Mouse (Mus musculus) neural tube, embryonic 14.5 days (tissue): ENCODE data around the gene Defa31. TPM values are rescaled to one million over a fixed set of nuclear protein-coding genes. Genes with fewer than 3 reads are reported as not detected.
"Not testable (repeated sequence)": the region's sequence is repeated elsewhere in the genome, so short reads cannot be mapped to it uniquely, and the experiment has no call there.

Experiments used
- ATAC-seq: fragments of 200-750 bp; cut with Nextera tagmentation; 2 replicates; pipeline ENCODE4 v1.8.0; 2017; ENCODE audit warnings: low read depth, mild to moderate bottlenecking, moderate TSS enrichment, moderate library complexity
- H3K27ac ChIP-seq: fragments of 300-500 bp; sonication (generic); 2 replicates; pipeline ENCODE4 v1.5.1; 2014; ENCODE audit warnings: low read depth, mild to moderate bottlenecking, control low read depth, low read length, moderate library complexity, mixed read lengths
- H3K27me3 ChIP-seq: fragments of 300-500 bp; sonication (generic); 2 replicates; pipeline ENCODE4 v1.6.1; 2014; ENCODE audit warnings: low read length; ENCODE audit not compliant: control insufficient read depth, insufficient read depth
- H3K36me3 ChIP-seq: fragments of 300-500 bp; sonication (generic); 2 replicates; pipeline ENCODE4 v1.6.1; 2014; ENCODE audit warnings: low read length, mixed read lengths; ENCODE audit not compliant: control insufficient read depth, insufficient read depth
- H3K4me1 ChIP-seq: fragments of 300-500 bp; sonication (generic); 2 replicates; pipeline ENCODE4 v1.6.1; 2014; ENCODE audit warnings: low read length; ENCODE audit not compliant: control insufficient read depth, insufficient read depth
- H3K4me2 ChIP-seq: fragments of 300-500 bp; sonication (generic); 2 replicates; pipeline ENCODE4 v1.6.1; 2014; ENCODE audit warnings: mild to moderate bottlenecking, low read depth, low read length, control low read depth
- H3K4me3 ChIP-seq: fragments of 300-500 bp; sonication (generic); 2 replicates; pipeline ENCODE4 v1.5.1; 2014; ENCODE audit warnings: low read depth, low read length, control low read depth, mixed read lengths
- H3K9ac ChIP-seq: fragments of 300-500 bp; sonication (generic); replicated peaks from 2 replicates; pipeline ENCODE4 v1.6.1; 2014; ENCODE audit warnings: low read depth, mild to moderate bottlenecking, control low read depth, low read length, mixed read lengths
- H3K9me3 ChIP-seq: fragments of 300-500 bp; sonication (generic); 2 replicates; pipeline ENCODE4 v1.6.1; 2016; ENCODE audit warnings: low read length; ENCODE audit not compliant: control insufficient read depth
- WGBS: fragments of 180-500 bp; shearing (Covaris S2); extraction: QIAGEN DNeasy Blood & Tissue Kit; methylation state at CpG from one replicate; pipeline ENCODE4 v1.1.7; 2014; 5-methylcytosine and 5-hydroxymethylcytosine counted together
- polyA plus RNA-seq: library from polyadenylated mRNA; unstranded; fragments of >200 nt; fragmentation: Nextera tagmentation; extraction: Ambion mirVana; gene quantifications from 2 replicates; pipeline ENCODE4 v1.2.1, GENCODE M21; 2014

The Defa31 gene
- not detected in 2 replicates for polyA plus RNA-seq

- no CpG with 5 or more reads among the region's 1 CpGs for WGBS
- not testable (repeated sequence) for H3K9ac ChIP-seq
These were observed at the start of gene Defa31 for GRCm38 (mm10) chr8:21191314-21191713. Gene Defa31, plus strand, starts transcription at chr8:21191614.

GRCm38 (mm10) chr8:21161977-21162376 lies 29.4 kb upstream of the Defa31 start, which contains the start of gene Defa22:
Gene Defa22, plus strand, starts transcription at chr8:21162277.
- H3K4me1 ChIP-seq, H3K4me3 ChIP-seq, H3K27ac ChIP-seq, H3K36me3 ChIP-seq, H3K9me3 ChIP-seq, H3K9ac ChIP-seq, H3K4me2 ChIP-seq, ATAC-seq, H3K27me3 ChIP-seq: not testable (repeated sequence)
- no CpG with 5 or more reads among the region's 1 CpGs for WGBS

More at GRCm38 (mm10) chr8:21191314-21191713, at the start of gene Defa31:
- not testable (repeated sequence) for H3K4me1 ChIP-seq, H3K4me2 ChIP-seq, H3K36me3 ChIP-seq, ATAC-seq, H3K9me3 ChIP-seq, H3K27me3 ChIP-seq, H3K27ac ChIP-seq, H3K4me3 ChIP-seq

DNA sequence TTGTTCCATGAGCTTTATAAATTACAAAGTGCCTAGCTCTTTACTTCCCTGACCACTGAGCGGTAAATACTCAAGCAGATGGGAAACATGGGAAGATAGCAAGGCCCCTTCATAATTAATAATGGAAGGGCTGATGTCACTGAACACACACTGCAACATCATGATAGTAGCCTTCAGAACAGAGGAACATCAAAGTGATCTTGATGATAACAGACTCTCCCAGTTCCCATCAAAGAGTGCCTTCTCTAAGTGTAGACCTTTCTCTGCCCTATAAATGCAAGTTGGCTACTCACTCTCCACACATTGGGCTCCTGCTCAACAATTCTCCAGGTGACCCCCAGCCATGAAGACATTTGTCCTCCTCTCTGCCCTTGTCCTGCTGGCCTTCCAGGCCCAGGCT lies 9.8 kb downstream of the Defa31 start, which contains the start of gene Gm15293:
Gene Gm15293, plus strand, starts transcription at position 301 of the 400 bp plus-strand sequence.
- not testable (repeated sequence) for H3K4me3 ChIP-seq, H3K9ac ChIP-seq, ATAC-seq, H3K9me3 ChIP-seq, H3K36me3 ChIP-seq, H3K27ac ChIP-seq, H3K4me2 ChIP-seq, H3K27me3 ChIP-seq, H3K4me1 ChIP-seq
- no CpG with 5 or more reads among the region's 1 CpGs for WGBS

Other genes starting within 250 kb of the Defa31 start
- not detected in 2 replicates for gene AY761185, start 246.9 kb upstream of the Defa31 start, polyA plus RNA-seq
- not detected in 2 replicates for gene Defa21, start 166.1 kb upstream of the Defa31 start, polyA plus RNA-seq
- not detected in 2 replicates for gene Defa23, start 136.6 kb upstream of the Defa31 start, polyA plus RNA-seq
- not detected in 2 replicates for gene Defa35, start 126.6 kb upstream of the Defa31 start, polyA plus RNA-seq
- gene Defa25, start 107.2 kb upstream of the Defa31 start, polyA plus RNA-seq: not detected in 2 replicates
- not detected in 2 replicates for gene Gm14851, start 95.6 kb upstream of the Defa31 start, polyA plus RNA-seq
- gene Defa30, start 57.0 kb upstream of the Defa31 start, polyA plus RNA-seq: not detected in 2 replicates
- not detected in 2 replicates for gene Defa22, start 29.3 kb upstream of the Defa31 start, polyA plus RNA-seq
- not detected in 2 replicates for gene Gm15293, start 9.9 kb downstream of the Defa31 start, polyA plus RNA-seq
- not detected in 2 replicates for gene Gm15292, start 58.1 kb downstream of the Defa31 start, polyA plus RNA-seq
- gene Defa27, start 123.9 kb downstream of the Defa31 start, polyA plus RNA-seq: not detected in 2 replicates
- gene Defa29, start 135.4 kb downstream of the Defa31 start, polyA plus RNA-seq: not detected in 2 replicates
- gene Defa2, start 186.9 kb downstream of the Defa31 start, polyA plus RNA-seq: not detected in 2 replicates
- not detected in 2 replicates for gene Defa33, start 200.2 kb downstream of the Defa31 start, polyA plus RNA-seq
- not detected in 2 replicates for gene Defa36, start 235.8 kb downstream of the Defa31 start, polyA plus RNA-seq